Mouse (Mus musculus): ENCODE measurements around the gene Scamp2.

- TF ChIP-seq POLR2A (IDR thresholded peaks at IDR 0.05; ENCODE audit: low read depth, low read length) (no peak; the same call in 1 of the 2 replicates), CTCF (IDR thresholded peaks at IDR 0.05; ENCODE audit: extremely low read depth, insufficient read depth, insufficient read length, insufficient replicate concordance) (no peak)
Observed at GRCm38 (mm10) chr9:57537728-57538181, 23.0 kb upstream of the Scamp2 start.

All from spleen, adult 2 months (tissue).